7 mouse cellular contexts compared by ENCODE assay signal in the genomic region with DNA sequence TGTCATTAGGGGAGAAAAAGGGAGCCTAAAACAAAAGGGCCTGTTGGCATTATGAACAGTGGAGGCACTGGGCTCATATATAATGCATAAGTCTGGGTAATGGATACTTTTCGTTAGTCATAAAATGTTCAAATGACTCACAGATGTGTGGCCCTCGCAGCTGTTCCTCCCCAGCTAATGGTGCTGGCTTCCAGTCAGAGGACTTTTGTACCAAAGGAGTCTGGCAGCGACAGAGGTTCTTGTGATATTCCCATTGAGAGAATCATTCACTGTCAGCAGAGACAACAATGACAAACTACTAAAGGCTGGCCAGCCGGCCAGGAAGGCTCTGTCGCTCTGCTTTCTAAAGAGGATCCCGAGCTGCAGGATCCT. TPM values are rescaled to one million over a fixed set of nuclear protein-coding genes. Genes with fewer than 3 reads are reported as not detected.
A peak's percentile ranks its signal among the peaks of the same experiment; 100 is the strongest.
DNase-seq lines count a peak whose midpoint lies in the region; ATAC-seq and TF ChIP-seq lines count a peak whose summit lies in the region.

No protein-coding gene starts in this region.

- H3K27me3 ChIP-seq in midbrain, embryonic 12.5 days = no peaks in the 10 kb centered on the region
- H3K27me3 ChIP-seq in midbrain, embryonic 10.5 days (ENCODE audit: low read depth, poor library complexity, severe bottlenecking) = no peaks in the 10 kb centered on the region
- H3K27me3 ChIP-seq in forebrain, embryonic 15.5 days = no peaks in the 10 kb centered on the region
- H3K27me3 ChIP-seq in kidney, embryonic 16.5 days (ENCODE audit: insufficient read depth, low read length) = no peaks in the 10 kb centered on the region
- H3K27me3 ChIP-seq in stomach, postnatal 0 days (ENCODE audit: control insufficient read depth, insufficient read depth, low read length) = no peaks in the 10 kb centered on the region

- 62% methylated on average over 6 of the region's 6 CpGs for WGBS in midbrain, embryonic 12.5 days
- WGBS in midbrain, embryonic 10.5 days = 71% methylated on average over 6 of the region's 6 CpGs
- WGBS in forebrain, embryonic 15.5 days = 27% methylated on average over 6 of the region's 6 CpGs
- 43% methylated on average over 6 of the region's 6 CpGs for WGBS in kidney, embryonic 16.5 days
- WGBS in stomach, postnatal 0 days = 25% methylated on average over 6 of the region's 6 CpGs

- no peak for TF ChIP-seq CTCF in stomach, postnatal 0 days (IDR thresholded peaks at IDR 0.05; ENCODE audit: low read depth)

- no peaks in the 10 kb centered on the region for H3K36me3 ChIP-seq in midbrain, embryonic 12.5 days
- no peaks in the 10 kb centered on the region for H3K36me3 ChIP-seq in midbrain, embryonic 10.5 days
- no peaks in the 10 kb centered on the region for H3K36me3 ChIP-seq in forebrain, embryonic 15.5 days
- H3K36me3 ChIP-seq in kidney, embryonic 16.5 days (ENCODE audit: insufficient read depth, low read length) = no peaks in the 10 kb centered on the region
- no peaks in the 10 kb centered on the region for H3K36me3 ChIP-seq in stomach, postnatal 0 days (ENCODE audit: control insufficient read depth, insufficient read depth, low read length)

- peaks cover 13% of the 10 kb centered on the region; the same call in 1 of the 2 replicates for H3K4me1 ChIP-seq in midbrain, embryonic 12.5 days
- peaks cover 9% of the 10 kb centered on the region; the same call in 1 of the 2 replicates for H3K4me1 ChIP-seq in midbrain, embryonic 10.5 days
- peaks cover 18% of the 10 kb centered on the region for H3K4me1 ChIP-seq in forebrain, embryonic 15.5 days
- H3K4me1 ChIP-seq in kidney, embryonic 16.5 days (ENCODE audit: insufficient read depth, low read length) = 0 out of 2 replicates have a peak, but pooled peaks cover 13% of the 10 kb centered on the region
- H3K4me1 ChIP-seq in stomach, postnatal 0 days (replicated peaks; ENCODE audit: control insufficient read depth, insufficient read depth) = no peaks in the 10 kb centered on the region

- no peak for DNase-seq in midbrain, embryonic 10.5 days (ENCODE audit: low spot score)
- no peak for DNase-seq in stomach, postnatal 0 days (ENCODE audit: low spot score)
- no peak for DNase-seq in thymus, adult 18-20 months

- no peak for TF ChIP-seq EP300 in stomach, postnatal 0 days (optimal IDR thresholded peaks at IDR 0.05)

- no peak for ATAC-seq in midbrain, embryonic 12.5 days (ENCODE audit: low FRiP score, low read depth)
- peak; percentile 57 for ATAC-seq in forebrain, embryonic 15.5 days (replicated peaks)
- 0 out of 2 replicates have a peak, but pooled peaks have one; percentile 49 for ATAC-seq in kidney, embryonic 16.5 days (ENCODE audit: low FRiP score, low TSS enrichment)
- ATAC-seq in stomach, postnatal 0 days (ENCODE audit: low FRiP score, low TSS enrichment) = no peak
- ATAC-seq in cerebellum, adult (ENCODE audit: insufficient number of reproducible peaks, low FRiP score, low TSS enrichment) = no peak

- no peak overlapping the region for H3K9ac ChIP-seq in midbrain, embryonic 12.5 days (replicated peaks)
- H3K9ac ChIP-seq in forebrain, embryonic 15.5 days (replicated peaks) = no peak overlapping the region
- no peak overlapping the region for H3K9ac ChIP-seq in kidney, embryonic 16.5 days (replicated peaks; ENCODE audit: low read length)
- H3K9ac ChIP-seq in stomach, postnatal 0 days (ENCODE audit: low read length) = 0 out of 2 replicates have a peak overlapping the region, but pooled peaks have one; percentile 5

- no peaks in the 10 kb centered on the region for H3K9me3 ChIP-seq in midbrain, embryonic 12.5 days
- H3K9me3 ChIP-seq in midbrain, embryonic 10.5 days (replicated peaks) = no peaks in the 10 kb centered on the region
- H3K9me3 ChIP-seq in forebrain, embryonic 15.5 days = no peaks in the 10 kb centered on the region
- H3K9me3 ChIP-seq in kidney, embryonic 16.5 days (ENCODE audit: low read length) = no peaks in the 10 kb centered on the region
- no peaks in the 10 kb centered on the region for H3K9me3 ChIP-seq in stomach, postnatal 0 days (ENCODE audit: control insufficient read depth, low read length)

- peak overlapping the region; percentile 20; the same call in 1 of the 2 replicates for H3K27ac ChIP-seq in midbrain, embryonic 12.5 days (replicated peaks)
- no peak overlapping the region for H3K27ac ChIP-seq in midbrain, embryonic 10.5 days (replicated peaks)
- peak overlapping the region; percentile 77 for H3K27ac ChIP-seq in forebrain, embryonic 15.5 days (replicated peaks)
- peak overlapping the region; percentile 59 for H3K27ac ChIP-seq in kidney, embryonic 16.5 days (ENCODE audit: low read length)
- H3K27ac ChIP-seq in stomach, postnatal 0 days (replicated peaks) = no peak overlapping the region

- H3K4me2 ChIP-seq in midbrain, embryonic 12.5 days (replicated peaks) = no peak overlapping the region
- H3K4me2 ChIP-seq in forebrain, embryonic 15.5 days (replicated peaks) = no peak overlapping the region
- no peak overlapping the region for H3K4me2 ChIP-seq in kidney, embryonic 16.5 days (replicated peaks; ENCODE audit: low read depth, low read length)
- H3K4me2 ChIP-seq in stomach, postnatal 0 days (replicated peaks; ENCODE audit: low read depth) = no peak overlapping the region

- H3K4me3 ChIP-seq in midbrain, embryonic 12.5 days = no peak overlapping the region
- no peak overlapping the region for H3K4me3 ChIP-seq in midbrain, embryonic 10.5 days
- no peak overlapping the region for H3K4me3 ChIP-seq in forebrain, embryonic 15.5 days
- H3K4me3 ChIP-seq in kidney, embryonic 16.5 days (ENCODE audit: low read length) = no peak overlapping the region
- H3K4me3 ChIP-seq in stomach, postnatal 0 days (ENCODE audit: low read depth, low read length) = no peak overlapping the region

RNA-seq across cellular contexts. Expression of a gene that starts 21.5 kb away (rescaled TPM):
- polyA plus RNA-seq in midbrain, embryonic 12.5 days (2016; fragmentation: Nextera tagmentation; extraction: Ambion mirVana) = 257 and 265 TPM in 2 replicates
- 249 and 258 TPM in 2 replicates for polyA plus RNA-seq in midbrain, embryonic 10.5 days (2016; fragmentation: Nextera tagmentation; extraction: Ambion mirVana)
- 334 and 349 TPM in 2 replicates for polyA plus RNA-seq in forebrain, embryonic 15.5 days (2015; fragmentation: Nextera tagmentation; extraction: Ambion mirVana)
- 262 and 271 TPM in 2 replicates for polyA plus RNA-seq in kidney, embryonic 16.5 days (2015; fragmentation: Nextera tagmentation; extraction: Ambion mirVana)
- polyA plus RNA-seq in stomach, postnatal 0 days (2015; fragmentation: Nextera tagmentation; extraction: Ambion mirVana) = 334 and 344 TPM in 2 replicates

RNA-seq across cellular contexts. Expression of a gene that starts 21.7 kb away (rescaled TPM):
- polyA plus RNA-seq in midbrain, embryonic 12.5 days (2016; fragmentation: Nextera tagmentation; extraction: Ambion mirVana) = 42.2 and 43.7 TPM in 2 replicates
- polyA plus RNA-seq in midbrain, embryonic 10.5 days (2016; fragmentation: Nextera tagmentation; extraction: Ambion mirVana) = 70.2 and 76.7 TPM in 2 replicates
- 40.3 and 41.5 TPM in 2 replicates for polyA plus RNA-seq in forebrain, embryonic 15.5 days (2015; fragmentation: Nextera tagmentation; extraction: Ambion mirVana)
- 51.6 and 57.8 TPM in 2 replicates for polyA plus RNA-seq in kidney, embryonic 16.5 days (2015; fragmentation: Nextera tagmentation; extraction: Ambion mirVana)
- polyA plus RNA-seq in stomach, postnatal 0 days (2015; fragmentation: Nextera tagmentation; extraction: Ambion mirVana) = 14.9 and 15.6 TPM in 2 replicates

RNA-seq across cellular contexts. Expression of a gene that starts 23.1 kb away (rescaled TPM):
- 25.2 and 25.7 TPM in 2 replicates for polyA plus RNA-seq in midbrain, embryonic 12.5 days (2016; fragmentation: Nextera tagmentation; extraction: Ambion mirVana)
- polyA plus RNA-seq in midbrain, embryonic 10.5 days (2016; fragmentation: Nextera tagmentation; extraction: Ambion mirVana) = 17.5 and 18.0 TPM in 2 replicates
- polyA plus RNA-seq in forebrain, embryonic 15.5 days (2015; fragmentation: Nextera tagmentation; extraction: Ambion mirVana) = 31.3 and 33.2 TPM in 2 replicates
- 38.2 and 44.5 TPM in 2 replicates for polyA plus RNA-seq in kidney, embryonic 16.5 days (2015; fragmentation: Nextera tagmentation; extraction: Ambion mirVana)
- polyA plus RNA-seq in stomach, postnatal 0 days (2015; fragmentation: Nextera tagmentation; extraction: Ambion mirVana) = 9.5 and 9.8 TPM in 2 replicates

Comparison
In these comparisons a context has a peak if more than half of its experiments do, and no peak if none do; other contexts are left out.
1. H3K27ac ChIP-seq: peak in midbrain, embryonic 12.5 days (single experiment), forebrain, embryonic 15.5 days (single experiment) and kidney, embryonic 16.5 days (single experiment); none in midbrain, embryonic 10.5 days (single experiment) and stomach, postnatal 0 days (single experiment).
2. ATAC-seq: peak in forebrain, embryonic 15.5 days (single experiment) and kidney, embryonic 16.5 days (single experiment); none in midbrain, embryonic 12.5 days (single experiment), stomach, postnatal 0 days (single experiment) and cerebellum, adult (single experiment).